Mouse (Mus musculus): ENCODE measurements at regions not wholly inside any gene's neighbourhood (a gene's known extent, or its start where the extent isn't known, plus 50 kb on each side); places are given as distances from the start of the nearest gene placed in this dataset.

- no peaks in the 10 kb centered on the region for H3K9me3 ChIP-seq (ENCODE audit: control insufficient read depth, insufficient read depth, low read depth, low read length)
- H3K4me1 ChIP-seq (ENCODE audit: control insufficient read depth in 2 of 2, insufficient read depth in 2 of 2, low read length in 2 of 2, poor library complexity in 1 of 2) = no peaks in the 10 kb centered on the region
- DNase-seq (ENCODE audit: low read depth, low spot score) = no peak
- no peak for TF ChIP-seq ZC3H11A (IDR thresholded peaks at IDR 0.05; ENCODE audit: borderline replicate concordance, low read depth, low read length)
- TF ChIP-seq ZNF384 (IDR thresholded peaks at IDR 0.05; ENCODE audit: low read depth, low read length) = no peak
- no peak for TF ChIP-seq MAFK (IDR thresholded peaks at IDR 0.05; ENCODE audit: insufficient read depth, low read depth, low read length)
- TF ChIP-seq CHD2 (IDR thresholded peaks at IDR 0.05; ENCODE audit: low read depth, low read length) = no peak
- TF ChIP-seq HCFC1 (IDR thresholded peaks at IDR 0.05; ENCODE audit: borderline replicate concordance, insufficient read depth, low read length) = no peak
- H3K4me3 ChIP-seq (ENCODE audit: insufficient read depth in 1 of 2, low read depth in 1 of 2, low read length in 2 of 2, poor library complexity in 1 of 2, severe bottlenecking in 1 of 2) = no peak overlapping the region
- no peaks in the 10 kb centered on the region for H3K36me3 ChIP-seq (ENCODE audit: control insufficient read depth, insufficient read depth, low read length, poor library complexity, severe bottlenecking)
- H3K27ac ChIP-seq (ENCODE audit: insufficient read depth, low read depth, low read length, poor library complexity, severe bottlenecking) = no peak overlapping the region
- H3K9ac ChIP-seq (ENCODE audit: insufficient read depth, low read depth, low read length, poor library complexity, severe bottlenecking) = no peak overlapping the region
- in situ Hi-C loops (cut with MboI; ENCODE audit: low sequenced_read_pairs in 2 of 2, unreplicated experiment in 2 of 2) = no loop called here
Measured at GRCm38 (mm10) chr12:106835241-106835640, 653.2 kb upstream of the 3110018I06Rik start.

- DNase-seq (ENCODE audit: low read depth, low spot score) = no peak
- Histone ChIP-seq H3K9me3 (ENCODE audit: control insufficient read depth, insufficient read depth, low read depth, low read length) (no peaks in the 10 kb centered on the region), H3K36me3 (ENCODE audit: control insufficient read depth, insufficient read depth, low read length, poor library complexity, severe bottlenecking) (no peaks in the 10 kb centered on the region), H3K9ac (ENCODE audit: insufficient read depth, low read depth, low read length, poor library complexity, severe bottlenecking) (no peak overlapping the region), H3K27ac (ENCODE audit: insufficient read depth, low read depth, low read length, poor library complexity, severe bottlenecking) (no peak overlapping the region), H3K4me1 (ENCODE audit: control insufficient read depth in 2 of 2, insufficient read depth in 2 of 2, low read length in 2 of 2, poor library complexity in 1 of 2) (0 out of 4 replicates have a peak, but pooled peaks cover 0 to 2% of the 10 kb centered on the region in 2 experiments), H3K4me3 (ENCODE audit: insufficient read depth in 1 of 2, low read depth in 1 of 2, low read length in 2 of 2, poor library complexity in 1 of 2, severe bottlenecking in 1 of 2) (no peak overlapping the region)
- TF ChIP-seq MAFK (IDR thresholded peaks at IDR 0.05; ENCODE audit: insufficient read depth, low read depth, low read length) = no peak
- no peak for TF ChIP-seq CHD2 (IDR thresholded peaks at IDR 0.05; ENCODE audit: low read depth, low read length)
- no peak for TF ChIP-seq ZC3H11A (IDR thresholded peaks at IDR 0.05; ENCODE audit: borderline replicate concordance, low read depth, low read length)
- TF ChIP-seq HCFC1 (IDR thresholded peaks at IDR 0.05; ENCODE audit: borderline replicate concordance, insufficient read depth, low read length) = no peak
- TF ChIP-seq ZNF384 (IDR thresholded peaks at IDR 0.05; ENCODE audit: low read depth, low read length) = no peak
- in situ Hi-C loops (cut with MboI; ENCODE audit: low sequenced_read_pairs in 2 of 2, unreplicated experiment in 2 of 2) = no loop called here
Measured at GRCm38 (mm10) chr12:106839618-106840017, 648.8 kb upstream of the 3110018I06Rik start.

GRCm38 (mm10) chr12:106840150-106840651 lies 648.2 kb upstream of the 3110018I06Rik start:
- no peak for DNase-seq (ENCODE audit: low read depth, low spot score)
- in situ Hi-C loops (cut with MboI; ENCODE audit: low sequenced_read_pairs in 2 of 2, unreplicated experiment in 2 of 2) = no loop called here
- TF ChIP-seq MAFK (IDR thresholded peaks at IDR 0.05; ENCODE audit: insufficient read depth, low read depth, low read length) (no peak), CHD2 (IDR thresholded peaks at IDR 0.05; ENCODE audit: low read depth, low read length) (no peak), HCFC1 (IDR thresholded peaks at IDR 0.05; ENCODE audit: borderline replicate concordance, insufficient read depth, low read length) (no peak), ZC3H11A (IDR thresholded peaks at IDR 0.05; ENCODE audit: borderline replicate concordance, low read depth, low read length) (no peak), ZNF384 (IDR thresholded peaks at IDR 0.05; ENCODE audit: low read depth, low read length) (no peak)

GRCm38 (mm10) chr12:106841996-106842395 lies 646.4 kb upstream of the 3110018I06Rik start:
- TF ChIP-seq ZC3H11A (IDR thresholded peaks at IDR 0.05; ENCODE audit: borderline replicate concordance, low read depth, low read length) (no peak), HCFC1 (IDR thresholded peaks at IDR 0.05; ENCODE audit: borderline replicate concordance, insufficient read depth, low read length) (no peak), CHD2 (IDR thresholded peaks at IDR 0.05; ENCODE audit: low read depth, low read length) (no peak), MAFK (IDR thresholded peaks at IDR 0.05; ENCODE audit: insufficient read depth, low read depth, low read length) (no peak)
- Histone ChIP-seq H3K4me3 (ENCODE audit: insufficient read depth in 1 of 2, low read depth in 1 of 2, low read length in 2 of 2, poor library complexity in 1 of 2, severe bottlenecking in 1 of 2) (no peak overlapping the region), H3K27ac (ENCODE audit: insufficient read depth, low read depth, low read length, poor library complexity, severe bottlenecking) (no peak overlapping the region), H3K36me3 (ENCODE audit: control insufficient read depth, insufficient read depth, low read length, poor library complexity, severe bottlenecking) (no peaks in the 10 kb centered on the region), H3K9ac (ENCODE audit: insufficient read depth, low read depth, low read length, poor library complexity, severe bottlenecking) (no peak overlapping the region), H3K4me1 (ENCODE audit: control insufficient read depth in 2 of 2, insufficient read depth in 2 of 2, low read length in 2 of 2, poor library complexity in 1 of 2) (0 out of 4 replicates have a peak, but pooled peaks cover 0 to 2% of the 10 kb centered on the region in 2 experiments), H3K9me3 (ENCODE audit: control insufficient read depth, insufficient read depth, low read depth, low read length) (no peaks in the 10 kb centered on the region)
- no peak for DNase-seq (ENCODE audit: low read depth, low spot score)
- in situ Hi-C loops (cut with MboI; ENCODE audit: low sequenced_read_pairs in 2 of 2, unreplicated experiment in 2 of 2) = no loop called here

More at GRCm38 (mm10) chr12:106840150-106840651, 648.2 kb upstream of the 3110018I06Rik start:
- Histone ChIP-seq H3K36me3 (ENCODE audit: control insufficient read depth, insufficient read depth, low read length, poor library complexity, severe bottlenecking) (no peaks in the 10 kb centered on the region), H3K4me3 (ENCODE audit: insufficient read depth in 1 of 2, low read depth in 1 of 2, low read length in 2 of 2, poor library complexity in 1 of 2, severe bottlenecking in 1 of 2) (no peak overlapping the region), H3K9ac (ENCODE audit: insufficient read depth, low read depth, low read length, poor library complexity, severe bottlenecking) (no peak overlapping the region), H3K4me1 (ENCODE audit: control insufficient read depth in 2 of 2, insufficient read depth in 2 of 2, low read length in 2 of 2, poor library complexity in 1 of 2) (0 out of 4 replicates have a peak, but pooled peaks cover 0 to 2% of the 10 kb centered on the region in 2 experiments), H3K9me3 (ENCODE audit: control insufficient read depth, insufficient read depth, low read depth, low read length) (no peaks in the 10 kb centered on the region), H3K27ac (ENCODE audit: insufficient read depth, low read depth, low read length, poor library complexity, severe bottlenecking) (no peak overlapping the region)

All from ES-E14 (cell line).